In the genomic region with DNA sequence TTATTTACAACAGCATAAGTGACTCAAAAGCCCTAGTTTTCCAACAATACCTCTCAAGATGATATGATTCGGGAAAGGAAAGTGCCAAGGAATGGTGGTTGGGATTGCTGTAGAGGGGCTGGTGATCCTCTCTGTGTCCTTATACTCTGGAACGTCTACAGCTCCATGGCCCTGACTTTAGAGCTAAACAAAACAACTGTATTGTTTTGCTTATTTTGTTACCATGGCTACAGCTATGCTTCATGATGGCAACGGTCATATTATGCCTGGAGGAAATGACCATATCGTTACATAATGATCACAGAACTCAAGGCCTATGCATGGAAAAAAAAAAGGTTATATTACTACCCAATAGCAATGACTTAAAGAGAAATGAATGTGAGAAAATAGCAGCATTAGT, we compare ENCODE assay signal across 22 mouse cellular contexts. TPM values are rescaled to one million over a fixed set of nuclear protein-coding genes. Genes with fewer than 3 reads are reported as not detected.
DNase-seq lines count a peak whose midpoint lies in the region; ATAC-seq and TF ChIP-seq lines count a peak whose summit lies in the region.
"Had no signal": no experiment of that assay in that cellular context is flagged by ENCODE, and none has a peak within 500 bp of the region (broad histone marks: within the 10 kb centered on the region; RNA-seq: fewer than 3 reads in every experiment).

No protein-coding gene starts in this region.

- no peak overlapping the region for H3K4me3 ChIP-seq in lung, embryonic 14.5 days (ENCODE audit: low read depth, low read length)
- no peak overlapping the region for H3K4me3 ChIP-seq in lung, postnatal 0 days (ENCODE audit: low read depth, low read length)
- H3K4me3 ChIP-seq in lung, adult 2 months (replicated peaks; ENCODE audit: extremely low read depth, low read depth, low read length) = no peak overlapping the region

- H3K9me3 ChIP-seq in lung, embryonic 14.5 days (ENCODE audit: low read depth, low read length) = no peaks in the 10 kb centered on the region
- H3K9me3 ChIP-seq in lung, postnatal 0 days (ENCODE audit: low read length) = no peaks in the 10 kb centered on the region
- H3K9me3 ChIP-seq: G1E had no signal

- H3K4me1 ChIP-seq in lung, embryonic 14.5 days (ENCODE audit: insufficient read depth) = 0 out of 2 replicates have a peak, but pooled peaks cover 3% of the 10 kb centered on the region
- H3K4me1 ChIP-seq in lung, postnatal 0 days (ENCODE audit: insufficient read depth, low read depth, low read length) = no peaks in the 10 kb centered on the region
- H3K4me1 ChIP-seq in lung, adult 2 months (ENCODE audit: control insufficient read depth, insufficient read depth, low read length) = peaks cover 2% of the 10 kb centered on the region; the same call in 1 of the 2 replicates

- H3K27me3 ChIP-seq in lung, embryonic 14.5 days (ENCODE audit: insufficient read depth, low read length) = no peaks in the 10 kb centered on the region
- no peaks in the 10 kb centered on the region for H3K27me3 ChIP-seq in lung, postnatal 0 days (replicated peaks; ENCODE audit: insufficient read depth, low read length)
- H3K27me3 ChIP-seq: CH12.LX had no signal

- WGBS in lung, embryonic 14.5 days = 63% methylated on average over 4 of the region's 4 CpGs
- 57% methylated on average over 4 of the region's 4 CpGs for WGBS in lung, postnatal 0 days
- WGBS in lung, adult 2 months = 42% methylated on average over 4 of the region's 4 CpGs

- no peaks in the 10 kb centered on the region for H3K36me3 ChIP-seq in lung, embryonic 14.5 days (ENCODE audit: insufficient read depth)
- no peaks in the 10 kb centered on the region for H3K36me3 ChIP-seq in lung, postnatal 0 days (ENCODE audit: insufficient read depth, low read length)
- H3K36me3 ChIP-seq: G1E had no signal

- peak; percentile 31 for DNase-seq in lung, embryonic 14.5 days
- DNase-seq in lung, postnatal 4 days = no peak
- peak; percentile 69 for DNase-seq in lung, postnatal 0 days (ENCODE audit: low spot score)
- DNase-seq in lung, adult 18-20 months = no peak
- DNase-seq in lung, postnatal 10 days = peak; percentile 15
- DNase-seq in lung, adult 2 months = no peak
- peak; percentile 19 for DNase-seq in lung, postnatal 25 days (ENCODE audit: low spot score)
- no peak for DNase-seq in lung, postnatal 14 days
- DNase-seq: adrenal gland, adult 2 months; adrenal gland, adult 8-10 months; adrenal gland, postnatal 10 days; adrenal gland, postnatal 14 days; adrenal gland, postnatal 25 days; adrenal gland, postnatal 36 days; B cell, adult 2 months; cerebellum, adult 11 months; cerebellum, adult 11-12 months had no signal

- no peak for TF ChIP-seq POLR2A in lung, adult 2 months (IDR thresholded peaks at IDR 0.05; ENCODE audit: borderline replicate concordance, extremely low read depth, low read depth, low read length)

- H3K27ac ChIP-seq in lung, embryonic 14.5 days (ENCODE audit: low read depth) = no peak overlapping the region
- H3K27ac ChIP-seq in lung, postnatal 0 days (ENCODE audit: low read length) = no peak overlapping the region

- ATAC-seq in lung, embryonic 14.5 days (ENCODE audit: insufficient read depth) = 0 out of 2 replicates have a peak, but pooled peaks have one; percentile 54
- ATAC-seq in lung, postnatal 0 days = peak; percentile 85
- ATAC-seq: activated CD4-positive, CD25-positive, alpha-beta regulatory T cell, adult 4 months; CD4-positive, CD25-positive, alpha-beta regulatory T cell, adult 4 months; Patski had no signal

- no peak overlapping the region for H3K9ac ChIP-seq in lung, embryonic 14.5 days
- H3K9ac ChIP-seq in lung, postnatal 0 days (replicated peaks; ENCODE audit: low read depth) = no peak overlapping the region

- no peak overlapping the region for H3K4me2 ChIP-seq in lung, embryonic 14.5 days
- H3K4me2 ChIP-seq in lung, postnatal 0 days (replicated peaks; ENCODE audit: low read depth, low read length) = no peak overlapping the region

- TF ChIP-seq CTCF in lung, embryonic 14.5 days (IDR thresholded peaks at IDR 0.05; ENCODE audit: low read depth) = no peak
- no peak for TF ChIP-seq CTCF in lung, postnatal 0 days (IDR thresholded peaks at IDR 0.05)
- TF ChIP-seq CTCF in lung, adult 2 months (IDR thresholded peaks at IDR 0.05; ENCODE audit: insufficient read depth, low read length) = no peak

- TF ChIP-seq EP300 in lung, postnatal 0 days (IDR thresholded peaks at IDR 0.05) = no peak

RNA-seq across cellular contexts. Expression of a gene that starts 32.1 kb away (rescaled TPM):
- polyA plus RNA-seq in lung, embryonic 14.5 days (2014; fragmentation: Nextera tagmentation; extraction: Ambion mirVana) = 55.0 and 57.4 TPM in 2 replicates
- 16.6 and 22.7 TPM in 2 replicates for polyA plus RNA-seq in lung, postnatal 0 days (2015; fragmentation: Nextera tagmentation; extraction: Ambion mirVana)
- polyA plus RNA-seq in lung, adult 2 months (2012; rRNA removed) = 24.4 and 35.5 TPM in 2 replicates
- polyA plus RNA-seq: G1E had no signal

Comparison
In these comparisons a context has a peak if more than half of its experiments do, and no peak if none do; other contexts are left out.
1. DNase-seq: peak in lung, embryonic 14.5 days (single experiment), lung, postnatal 0 days (single experiment), lung, postnatal 10 days (single experiment) and lung, postnatal 25 days (single experiment); none in lung, postnatal 4 days (0 of 2), lung, adult 18-20 months (0 of 2), lung, adult 2 months (single experiment) and lung, postnatal 14 days (single experiment).